Mouse (Mus musculus) intestine, postnatal 0 days (tissue): ENCODE measurements around the gene Asb8. TPM values are rescaled to one million over a fixed set of nuclear protein-coding genes. Genes with fewer than 3 reads are reported as not detected.

Experiments
- ATAC-seq: fragments of 200-750 bp; cut with Nextera tagmentation; 2 replicates; pipeline ENCODE4 v1.8.0; 2017; ENCODE audit warnings: mild to moderate bottlenecking, moderate TSS enrichment, moderate library complexity
- H3K27ac ChIP-seq: fragments of 300-500 bp; sonication (generic); 2 replicates; pipeline ENCODE4 v1.5.1; 2014; ENCODE audit warnings: mild to moderate bottlenecking, low read depth, low read length, moderate library complexity
- H3K27me3 ChIP-seq: fragments of 300-500 bp; sonication (generic); replicated peaks from 2 replicates; pipeline ENCODE4 v1.6.1; 2014; ENCODE audit warnings: low read length, mixed read lengths; ENCODE audit not compliant: control insufficient read depth, insufficient read depth
- H3K36me3 ChIP-seq: fragments of 300-500 bp; sonication (generic); 2 replicates; pipeline ENCODE4 v1.6.1; 2014; ENCODE audit warnings: mild to moderate bottlenecking, moderate library complexity; ENCODE audit not compliant: control insufficient read depth, insufficient read depth
- H3K4me1 ChIP-seq: fragments of 300-500 bp; sonication (generic); replicated peaks from 2 replicates; pipeline ENCODE4 v1.6.1; 2014; ENCODE audit warnings: antibody characterized with exemption, low read length, mixed read lengths; ENCODE audit not compliant: control insufficient read depth, insufficient read depth
- H3K4me2 ChIP-seq: fragments of 300-500 bp; sonication (generic); replicated peaks from 2 replicates; pipeline ENCODE4 v1.6.1; 2014; ENCODE audit warnings: low read depth, mild to moderate bottlenecking, moderate library complexity
- H3K4me3 ChIP-seq: fragments of 300-500 bp; sonication (generic); 2 replicates; pipeline ENCODE4 v1.5.1; 2014; ENCODE audit warnings: low read depth, low read length
- H3K9ac ChIP-seq: fragments of 300-500 bp; sonication (generic); 2 replicates; pipeline ENCODE4 v1.6.1; 2014; ENCODE audit warnings: mild to moderate bottlenecking, low read depth, low read length
- H3K9me3 ChIP-seq: fragments of 300-500 bp; sonication (generic); 2 replicates; pipeline ENCODE4 v1.6.1; 2016; ENCODE audit warnings: mixed run types; ENCODE audit not compliant: control insufficient read depth
- CTCF ChIP-seq: sonication (generic); IDR thresholded peaks from 2 replicates; pipeline ENCODE4 v1.5.1; 2016; ENCODE audit warnings: low read depth, mild to moderate bottlenecking, control low read depth, antibody characterized with exemption, moderate library complexity
- WGBS: fragments of 180-500 bp; shearing (Covaris S2); extraction: QIAGEN DNeasy Blood & Tissue Kit; methylation state at CpG from one replicate; pipeline ENCODE4 v1.1.7; 2014; 5-methylcytosine and 5-hydroxymethylcytosine counted together
- polyA plus RNA-seq: library from polyadenylated mRNA; unstranded; fragments of >200 nt; fragmentation: Nextera tagmentation; extraction: Ambion mirVana; gene quantifications from 2 replicates; pipeline ENCODE4 v1.2.1, GENCODE M21; 2015

Gene Asb8
- polyA plus RNA-seq, 1 experiment from 2014 or later = 41.9 TPM

DNA sequence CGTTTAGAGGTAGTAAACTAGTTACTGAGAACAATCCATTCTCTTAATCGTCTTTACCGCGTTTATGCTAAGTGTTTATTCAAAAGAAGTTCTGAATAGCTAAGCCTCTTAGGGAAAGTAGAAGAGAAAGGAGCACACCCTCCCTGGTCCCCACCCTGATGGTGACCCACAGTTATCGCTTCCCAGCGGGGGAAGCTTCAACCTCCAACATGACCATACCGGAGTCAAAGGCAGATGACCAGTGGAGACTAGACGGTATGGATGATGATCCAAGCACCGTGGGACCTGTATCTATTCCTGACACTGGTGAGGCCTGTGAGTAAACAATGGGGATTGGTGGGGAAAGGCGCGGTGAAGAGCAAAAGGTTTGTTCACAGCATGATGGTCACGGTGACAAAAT lies 70.5 kb downstream of the Asb8 start:
- no peaks in the 10 kb centered on the region for H3K27me3 ChIP-seq
- H3K4me1 ChIP-seq = no peaks in the 10 kb centered on the region
- TF ChIP-seq CTCF = no peak
- no peak overlapping the region for H3K9ac ChIP-seq
- no peak overlapping the region for H3K27ac ChIP-seq
- 89% methylated on average over 12 of the region's 12 CpGs for WGBS
- H3K9me3 ChIP-seq = no peaks in the 10 kb centered on the region
- no peaks in the 10 kb centered on the region for H3K36me3 ChIP-seq
- H3K4me3 ChIP-seq = no peak overlapping the region
- ATAC-seq = no peak
- H3K4me2 ChIP-seq = no peak overlapping the region

DNA sequence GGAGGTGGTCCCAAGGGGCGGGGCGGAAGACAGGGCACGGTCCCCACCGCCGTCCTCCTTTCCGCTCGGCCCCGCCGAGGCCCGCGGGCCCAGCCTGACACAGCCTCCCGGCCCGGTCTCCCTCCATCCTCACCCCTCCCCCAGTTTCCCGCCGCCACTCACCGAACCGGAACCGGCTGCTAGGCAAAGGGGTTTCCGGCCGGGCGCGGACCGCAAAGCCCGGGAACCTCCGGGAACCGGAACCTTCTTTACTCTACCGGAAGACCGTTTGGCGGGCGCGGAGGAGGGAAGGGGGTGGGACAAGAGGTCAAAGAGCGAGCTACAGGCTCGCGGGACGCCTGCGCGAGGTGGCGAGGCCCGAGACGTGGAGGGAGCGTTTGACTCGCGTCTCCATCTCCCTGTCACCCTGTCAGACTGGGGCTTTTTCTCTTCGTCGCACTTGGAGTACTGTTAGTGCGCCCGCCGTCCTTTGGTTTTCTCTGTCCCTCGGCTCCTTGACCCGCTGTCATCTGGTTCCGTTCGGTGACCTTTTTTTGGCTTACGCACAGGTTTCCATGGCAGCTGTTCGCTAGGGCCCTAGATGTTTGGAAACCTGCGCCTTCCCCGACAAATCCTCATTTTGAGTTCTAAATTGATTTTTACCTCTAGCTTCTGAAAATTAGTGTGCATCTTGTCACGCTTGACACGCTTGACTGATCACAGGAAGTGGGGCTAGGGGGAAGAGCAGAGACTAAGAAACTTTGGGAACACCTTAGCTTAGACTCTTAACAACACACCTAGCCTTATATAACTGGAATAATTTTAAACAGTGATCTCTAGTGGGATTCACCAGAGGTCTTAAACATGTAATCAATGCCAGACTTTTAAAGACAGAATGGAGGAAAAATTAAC lies 72.1 kb downstream of the Asb8 start, which contains the start of gene Senp1:
TSS of gene Senp1 (minus strand) at position 624 of the 891 bp plus-strand sequence.
- ATAC-seq = peak; percentile 89
- Histone ChIP-seq H3K4me3 (peak within 1 kb of the TSS; percentile 96), H3K9ac (peak within 1 kb of the TSS; percentile 83), H3K27ac (peak within 1 kb of the TSS; percentile 94), H3K36me3 (peaks cover 6% of the 10 kb centered on the region; the same call in 1 of the 2 replicates), H3K4me2 (peak within 1 kb of the TSS; percentile 80), H3K4me1 (no peaks in the 10 kb centered on the region), H3K27me3 (no peaks in the 10 kb centered on the region), H3K9me3 (no peaks in the 10 kb centered on the region)
- no peak for TF ChIP-seq CTCF
- WGBS = under 1% methylated on average over 57 of the region's 58 CpGs

DNA sequence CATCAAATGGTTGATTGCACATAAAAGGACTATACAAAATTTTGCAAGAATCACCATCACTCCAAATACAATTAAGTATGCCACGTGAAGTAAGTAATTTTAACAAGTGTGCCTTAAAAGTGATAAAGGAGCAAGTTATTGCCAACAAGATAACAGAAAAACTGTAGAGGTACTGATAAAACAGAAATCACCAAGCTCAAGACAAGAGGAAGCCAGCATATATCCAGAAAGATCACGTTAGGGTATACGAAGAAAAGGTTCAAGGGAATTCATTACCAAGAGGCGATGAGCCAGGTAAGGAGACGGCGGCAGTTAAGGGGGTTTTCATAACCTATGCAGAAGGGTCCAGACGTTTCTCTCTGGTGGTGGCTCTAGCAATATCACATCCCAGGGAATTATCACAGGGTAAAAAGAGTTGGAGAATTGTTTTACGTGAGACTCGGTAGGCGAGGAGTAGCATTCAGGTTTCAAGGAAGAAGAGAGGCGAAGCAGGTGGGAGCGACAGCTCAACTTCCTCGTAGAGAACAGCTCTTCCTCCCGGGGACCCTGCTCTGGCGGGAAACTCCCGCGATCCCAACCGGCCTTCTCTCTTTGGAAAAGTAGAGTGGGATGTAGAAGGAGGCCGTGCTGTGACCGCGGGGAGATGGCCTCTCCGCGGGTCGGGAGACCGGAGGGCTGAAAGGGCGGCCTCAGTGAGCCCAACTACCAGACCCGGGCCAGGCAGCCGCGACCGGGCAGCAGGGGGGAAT lies 72.9 kb downstream of the Asb8 start, which contains the start of gene Pfkm:
TSS of gene Pfkm (plus strand) at position 218 of the 749 bp plus-strand sequence.
- H3K36me3 ChIP-seq = peaks cover 12% of the 10 kb centered on the region; the same call in 1 of the 2 replicates
- H3K4me3 ChIP-seq = peak within 1 kb of the TSS; percentile 96
- no peaks in the 10 kb centered on the region for H3K4me1 ChIP-seq
- under 1% methylated on average over 28 of the region's 30 CpGs for WGBS
- TF ChIP-seq CTCF = no peak
- peak within 1 kb of the TSS; percentile 83 for H3K9ac ChIP-seq
- no peak for ATAC-seq
- peak within 1 kb of the TSS; percentile 94 for H3K27ac ChIP-seq
- H3K4me2 ChIP-seq = peak within 1 kb of the TSS; percentile 80
- no peaks in the 10 kb centered on the region for H3K9me3 ChIP-seq
- H3K27me3 ChIP-seq = no peaks in the 10 kb centered on the region

DNA sequence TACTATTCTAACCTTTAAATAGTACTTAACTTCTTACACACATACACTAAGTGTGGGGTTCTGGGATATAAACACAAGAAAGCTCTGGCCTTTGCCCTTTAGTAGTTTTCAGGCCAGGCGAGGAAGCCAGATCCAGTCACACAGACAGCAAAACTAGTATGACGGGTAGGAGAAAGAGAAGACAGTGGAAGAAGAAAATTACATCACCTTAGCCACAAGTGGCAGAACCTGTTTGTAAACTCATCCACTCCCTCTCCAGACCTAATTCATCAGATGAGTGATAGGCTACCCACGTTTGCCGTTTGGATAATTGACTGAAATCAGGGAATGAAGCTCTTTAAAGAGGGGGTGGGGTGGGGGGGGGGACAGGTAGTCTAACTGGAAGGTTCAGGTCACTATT lies 73.6 kb downstream of the Asb8 start:
- no peak for ATAC-seq
- Histone ChIP-seq H3K4me1 (no peaks in the 10 kb centered on the region), H3K4me2 (peak overlapping the region; percentile 80), H3K9ac (no peak overlapping the region), H3K36me3 (peaks cover 12% of the 10 kb centered on the region; the same call in 1 of the 2 replicates), H3K4me3 (peak overlapping the region; percentile 96; the same call in 1 of the 2 replicates), H3K9me3 (no peaks in the 10 kb centered on the region), H3K27me3 (no peaks in the 10 kb centered on the region), H3K27ac (no peak overlapping the region)
- no peak for TF ChIP-seq CTCF
- 12% methylated on average over 4 of the region's 4 CpGs for WGBS

DNA sequence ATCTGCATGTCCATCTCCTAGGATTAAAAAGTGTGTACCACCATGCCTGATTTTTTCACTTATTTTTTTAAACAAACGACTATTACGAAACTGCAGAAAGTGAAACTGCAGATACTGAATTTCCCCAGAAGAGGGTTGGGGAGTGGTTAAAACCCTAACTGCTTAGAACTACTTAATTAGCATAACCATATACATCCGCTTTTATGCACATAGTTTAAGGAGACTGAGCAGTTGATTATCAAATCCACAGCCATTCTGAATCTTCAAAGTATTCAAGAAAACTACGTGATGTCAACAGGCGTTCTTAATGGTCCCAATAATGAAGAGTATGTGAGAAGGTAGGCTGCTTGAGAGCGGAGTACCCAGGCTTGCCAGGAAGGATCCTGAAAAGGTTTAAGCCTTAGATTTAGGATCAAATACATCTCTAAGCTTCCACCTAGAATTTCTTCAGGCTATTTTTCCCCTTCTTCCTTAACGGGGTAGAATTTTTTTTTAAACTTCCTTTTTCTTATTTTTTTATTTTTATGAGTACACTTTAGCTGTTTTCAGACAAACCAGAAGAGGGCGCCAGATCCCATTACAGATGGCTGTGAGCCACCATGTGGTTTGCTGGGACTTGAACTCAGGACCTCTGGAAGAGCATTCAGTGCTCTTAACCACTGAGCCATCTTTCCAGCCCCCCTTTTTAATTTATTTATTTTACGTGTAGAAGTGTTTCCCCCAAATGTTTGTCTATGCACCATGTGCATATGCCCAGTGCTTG lies 75.8 kb downstream of the Asb8 start:
- ATAC-seq = no peak
- 68% methylated on average over 9 of the region's 9 CpGs for WGBS

More for the DNA sequence above, 75.8 kb downstream of the Asb8 start:
- H3K27me3 ChIP-seq = no peaks in the 10 kb centered on the region
- no peak overlapping the region for H3K4me3 ChIP-seq
- no peak overlapping the region for H3K4me2 ChIP-seq
- H3K27ac ChIP-seq = no peak overlapping the region
- no peak overlapping the region for H3K9ac ChIP-seq
- H3K4me1 ChIP-seq = no peaks in the 10 kb centered on the region
- peaks cover 23% of the 10 kb centered on the region for H3K36me3 ChIP-seq
- peak; percentile 75 for TF ChIP-seq CTCF
- no peaks in the 10 kb centered on the region for H3K9me3 ChIP-seq
